9 mouse cellular contexts compared by ENCODE assay signal in the genomic region with DNA sequence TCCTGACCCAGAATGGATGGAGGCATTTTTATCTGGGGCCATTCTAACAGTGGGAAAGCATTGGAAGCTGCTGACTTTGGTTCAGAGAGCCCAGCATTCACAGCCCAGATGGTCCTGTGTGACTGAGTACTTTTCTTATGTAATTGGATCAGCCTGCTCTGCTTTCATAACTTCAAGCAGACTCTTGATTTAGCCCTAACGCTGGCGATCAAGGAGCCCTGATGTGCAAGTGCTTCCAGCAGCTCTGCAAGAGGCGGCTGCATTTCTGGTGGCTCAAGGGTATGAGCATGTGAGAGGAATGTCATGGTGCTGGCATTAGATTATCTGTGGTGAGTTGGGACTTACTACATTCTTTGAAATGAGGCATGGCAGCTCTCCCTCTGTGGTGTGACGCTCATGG. TPM values are rescaled to one million over a fixed set of nuclear protein-coding genes. Genes with fewer than 3 reads are reported as not detected.
DNase-seq lines count a peak whose midpoint lies in the region; ATAC-seq and TF ChIP-seq lines count a peak whose summit lies in the region.
"Had no signal": no experiment of that assay in that cellular context is flagged by ENCODE, and none has a peak within 500 bp of the region (broad histone marks: within the 10 kb centered on the region; RNA-seq: fewer than 3 reads in every experiment).

No protein-coding gene starts in this region.

- no peak overlapping the region for H3K4me2 ChIP-seq in forebrain, embryonic 14.5 days (ENCODE audit: low read length)
- H3K4me2 ChIP-seq in heart, postnatal 0 days (ENCODE audit: low read depth, low read length) = no peak overlapping the region
- H3K4me2 ChIP-seq: lung, embryonic 14.5 days had no signal

- H3K27ac ChIP-seq in forebrain, embryonic 14.5 days (ENCODE audit: low read depth, low read length) = peak overlapping the region; percentile 18; the same call in 1 of the 2 replicates
- no peak overlapping the region for H3K27ac ChIP-seq in forebrain, embryonic 10.5 days
- H3K27ac ChIP-seq in heart, postnatal 0 days (ENCODE audit: low read depth) = peak overlapping the region; percentile 75

- DNase-seq in forebrain, embryonic 14.5 days (ENCODE audit: low spot score) = peak; percentile 20
- DNase-seq in forebrain, embryonic 10.5 days (ENCODE audit: extremely low spot score, low spot score) = no peak
- peak; percentile 53 to 58 for DNase-seq in cerebellum, postnatal 36 days
- peak; percentile 60 for DNase-seq in heart, postnatal 0 days (ENCODE audit: low spot score)
- peak; percentile 36 for DNase-seq in lung, adult 2 months
- no peak for DNase-seq in retina, postnatal 1 day
- no peak for DNase-seq in urinary bladder, adult 2 months (ENCODE audit: low spot score)
- DNase-seq: lung, embryonic 14.5 days had no signal

- no peaks in the 10 kb centered on the region for H3K9me3 ChIP-seq in forebrain, embryonic 14.5 days (replicated peaks; ENCODE audit: control insufficient read depth, low read length)
- H3K9me3 ChIP-seq in forebrain, embryonic 10.5 days = no peaks in the 10 kb centered on the region
- no peaks in the 10 kb centered on the region for H3K9me3 ChIP-seq in heart, postnatal 0 days (replicated peaks; ENCODE audit: control insufficient read depth, low read length)

- no peak for TF ChIP-seq POLR2A in lung, adult 2 months (IDR thresholded peaks at IDR 0.05; ENCODE audit: borderline replicate concordance, extremely low read depth, low read depth, low read length)

- H3K9ac ChIP-seq in forebrain, embryonic 14.5 days (ENCODE audit: low read length) = no peak overlapping the region
- H3K9ac ChIP-seq in heart, postnatal 0 days (replicated peaks; ENCODE audit: low read depth, low read length) = no peak overlapping the region
- H3K9ac ChIP-seq: lung, embryonic 14.5 days had no signal

- H3K4me1 ChIP-seq in forebrain, embryonic 14.5 days (ENCODE audit: control insufficient read depth, insufficient read depth, low read length) = no peaks in the 10 kb centered on the region
- peaks cover 16% of the 10 kb centered on the region; the same call in 1 of the 2 replicates for H3K4me1 ChIP-seq in forebrain, embryonic 10.5 days
- H3K4me1 ChIP-seq in heart, postnatal 0 days (ENCODE audit: control insufficient read depth, insufficient read depth) = peaks cover 17% of the 10 kb centered on the region
- peaks cover 9% of the 10 kb centered on the region for H3K4me1 ChIP-seq in lung, adult 2 months (ENCODE audit: control insufficient read depth, insufficient read depth, low read length)

- TF ChIP-seq CTCF in heart, postnatal 0 days (IDR thresholded peaks at IDR 0.05; ENCODE audit: low read depth) = no peak
- TF ChIP-seq CTCF in lung, adult 2 months (IDR thresholded peaks at IDR 0.05; ENCODE audit: insufficient read depth, low read length) = no peak

- no peak for TF ChIP-seq EP300 in heart, postnatal 0 days (IDR thresholded peaks at IDR 0.05; ENCODE audit: low read depth)

- H3K36me3 ChIP-seq in forebrain, embryonic 14.5 days (ENCODE audit: control insufficient read depth, insufficient read depth, low read length) = peaks cover 34% of the 10 kb centered on the region
- peaks cover 82% of the 10 kb centered on the region for H3K36me3 ChIP-seq in forebrain, embryonic 10.5 days (replicated peaks)
- peaks cover 28% of the 10 kb centered on the region for H3K36me3 ChIP-seq in heart, postnatal 0 days (replicated peaks; ENCODE audit: control insufficient read depth, insufficient read depth, low read length)

- 67% methylated on average over 4 of the region's 4 CpGs for WGBS in forebrain, embryonic 14.5 days
- 80% methylated on average over 4 of the region's 4 CpGs for WGBS in forebrain, embryonic 10.5 days
- 36% methylated on average over 4 of the region's 4 CpGs for WGBS in heart, postnatal 0 days
- WGBS in lung, adult 2 months = 54% methylated on average over 4 of the region's 4 CpGs

- no peak overlapping the region for H3K4me3 ChIP-seq in forebrain, embryonic 14.5 days (ENCODE audit: low read depth, low read length)
- no peak overlapping the region for H3K4me3 ChIP-seq in forebrain, embryonic 10.5 days
- no peak overlapping the region for H3K4me3 ChIP-seq in heart, postnatal 0 days (ENCODE audit: low read depth, low read length)
- H3K4me3 ChIP-seq in lung, adult 2 months (replicated peaks; ENCODE audit: extremely low read depth, low read depth, low read length) = no peak overlapping the region

- H3K27me3 ChIP-seq in forebrain, embryonic 14.5 days (replicated peaks; ENCODE audit: control insufficient read depth, insufficient read depth, low read length) = no peaks in the 10 kb centered on the region
- no peaks in the 10 kb centered on the region for H3K27me3 ChIP-seq in forebrain, embryonic 10.5 days (ENCODE audit: poor library complexity, severe bottlenecking)
- H3K27me3 ChIP-seq in heart, postnatal 0 days (ENCODE audit: control insufficient read depth, insufficient read depth, low read length) = no peaks in the 10 kb centered on the region

- ATAC-seq in forebrain, embryonic 14.5 days = no peak
- peak; percentile 67 for ATAC-seq in heart, postnatal 0 days (ENCODE audit: insufficient read depth, low read depth)
- ATAC-seq in erythroid progenitor cell, adult 5-6 weeks (replicated peaks; ENCODE audit: low FRiP score, poor library complexity, severe bottlenecking) = no peak

RNA-seq across cellular contexts. Expression of a gene that starts 8.6 kb away (rescaled TPM):
- polyA plus RNA-seq in forebrain, embryonic 14.5 days (2014; fragmentation: Nextera tagmentation; extraction: Ambion mirVana) = 3.3 and 3.7 TPM in 2 replicates
- 4.5 and 4.7 TPM in 2 replicates for polyA plus RNA-seq in forebrain, embryonic 10.5 days (2016; fragmentation: Nextera tagmentation; extraction: Ambion mirVana)
- total RNA-seq in heart, postnatal 0 days (2014; rRNA removed; ENCODE audit: low replicate concordance) = 3.4 and 6.2 TPM in 2 replicates
- polyA plus RNA-seq in heart, postnatal 0 days (2015; fragmentation: Nextera tagmentation; extraction: Ambion mirVana) = 1.5 and 1.8 TPM in 2 replicates
- polyA plus RNA-seq in lung, adult 2 months (2012; rRNA removed) = 10.1 and 14.0 TPM in 2 replicates
- total RNA-seq in erythroid progenitor cell, adult 5-6 weeks (2015; ENCODE audit: low replicate concordance) = 15.1 and 36.0 TPM in 2 replicates
- 8.2 and 8.9 TPM in 2 replicates for total RNA-seq in erythroid progenitor cell, adult 5-6 weeks (2017; ENCODE audit: low replicate concordance)
- 19.2 and 26.0 TPM in 2 replicates for polyA plus RNA-seq in urinary bladder, adult 2 months (2012; rRNA removed)

RNA-seq across cellular contexts. Expression of a gene that starts 35.5 kb away (rescaled TPM):
- 3.0 and 4.5 TPM in 2 replicates for polyA plus RNA-seq in forebrain, embryonic 14.5 days (2014; fragmentation: Nextera tagmentation; extraction: Ambion mirVana)
- polyA plus RNA-seq in forebrain, embryonic 10.5 days (2016; fragmentation: Nextera tagmentation; extraction: Ambion mirVana) = 1.00 and 1.2 TPM in 2 replicates
- total RNA-seq in heart, postnatal 0 days (2014; rRNA removed; ENCODE audit: low replicate concordance) = 0.77 and 0.80 TPM in 2 replicates
- 0.41 and 0.55 TPM in 2 replicates for polyA plus RNA-seq in heart, postnatal 0 days (2015; fragmentation: Nextera tagmentation; extraction: Ambion mirVana)
- 3.4 and 18.4 TPM in 2 replicates for polyA plus RNA-seq in lung, adult 2 months (2012; rRNA removed)
- total RNA-seq in erythroid progenitor cell, adult 5-6 weeks (2015; ENCODE audit: low replicate concordance) = 6.7 TPM in 1 of 2 replicates, not detected in the other
- 1.5 TPM in 1 of 2 replicates, not detected in the other for total RNA-seq in erythroid progenitor cell, adult 5-6 weeks (2017; ENCODE audit: low replicate concordance)
- polyA plus RNA-seq in urinary bladder, adult 2 months (2012; rRNA removed) = 56.6 and 66.4 TPM in 2 replicates

RNA-seq across cellular contexts. Expression of a gene that starts 35.6 kb away (rescaled TPM):
- polyA plus RNA-seq in forebrain, embryonic 14.5 days (2014; fragmentation: Nextera tagmentation; extraction: Ambion mirVana) = 14.1 and 16.4 TPM in 2 replicates
- polyA plus RNA-seq in forebrain, embryonic 10.5 days (2016; fragmentation: Nextera tagmentation; extraction: Ambion mirVana) = 68.7 and 75.8 TPM in 2 replicates
- total RNA-seq in heart, postnatal 0 days (2014; rRNA removed; ENCODE audit: low replicate concordance) = 1.4 and 2.2 TPM in 2 replicates
- polyA plus RNA-seq in heart, postnatal 0 days (2015; fragmentation: Nextera tagmentation; extraction: Ambion mirVana) = 4.2 and 4.5 TPM in 2 replicates
- 0.16 and 0.25 TPM in 2 replicates for polyA plus RNA-seq in lung, adult 2 months (2012; rRNA removed)
- 72.4 and 84.3 TPM in 2 replicates for total RNA-seq in erythroid progenitor cell, adult 5-6 weeks (2015; ENCODE audit: low replicate concordance)
- 96.1 and 116 TPM in 2 replicates for total RNA-seq in erythroid progenitor cell, adult 5-6 weeks (2017; ENCODE audit: low replicate concordance)
- polyA plus RNA-seq in urinary bladder, adult 2 months (2012; rRNA removed) = 2.7 and 3.8 TPM in 2 replicates

RNA-seq across cellular contexts. Expression of a gene that starts 55.6 kb away (rescaled TPM):
- 8.2 and 9.8 TPM in 2 replicates for polyA plus RNA-seq in forebrain, embryonic 14.5 days (2014; fragmentation: Nextera tagmentation; extraction: Ambion mirVana)
- 16.9 and 19.3 TPM in 2 replicates for polyA plus RNA-seq in forebrain, embryonic 10.5 days (2016; fragmentation: Nextera tagmentation; extraction: Ambion mirVana)
- 24.0 and 36.2 TPM in 2 replicates for total RNA-seq in heart, postnatal 0 days (2014; rRNA removed; ENCODE audit: low replicate concordance)
- 14.7 and 15.8 TPM in 2 replicates for polyA plus RNA-seq in heart, postnatal 0 days (2015; fragmentation: Nextera tagmentation; extraction: Ambion mirVana)
- polyA plus RNA-seq in lung, adult 2 months (2012; rRNA removed) = 59.0 and 62.2 TPM in 2 replicates
- total RNA-seq in erythroid progenitor cell, adult 5-6 weeks (2015; ENCODE audit: low replicate concordance) = 4.3 and 18.4 TPM in 2 replicates
- total RNA-seq in erythroid progenitor cell, adult 5-6 weeks (2017; ENCODE audit: low replicate concordance) = 0.51 and 1.4 TPM in 2 replicates
- polyA plus RNA-seq in urinary bladder, adult 2 months (2012; rRNA removed) = 8.5 and 13.7 TPM in 2 replicates

Comparison
In these comparisons a context has a peak if more than half of its experiments do, and no peak if none do; other contexts are left out.
1. DNase-seq: peak in forebrain, embryonic 14.5 days (single experiment), cerebellum, postnatal 36 days (2 of 2), heart, postnatal 0 days (single experiment) and lung, adult 2 months (single experiment); none in forebrain, embryonic 10.5 days (single experiment), retina, postnatal 1 day (single experiment) and urinary bladder, adult 2 months (single experiment).